Mouse (Mus musculus): Measurements from ENCODE around the gene Etv4. TPM values are rescaled to one million over a fixed set of nuclear protein-coding genes. Genes with fewer than 3 reads are reported as not detected.

Gene Etv4
- under 1 TPM; 0.26 to 0.53 TPM for total RNA-seq (2021)

- intact Hi-C loops (cut with DNase I): no loop called here
- DNase-seq (ENCODE audit: low spot score): peak; percentile 73
Measured at GRCm38 (mm10) chr11:101785143-101785851, at the start of gene Etv4. Gene Etv4, minus strand, starts transcription at chr11:101785371.

GRCm38 (mm10) chr11:101832001-101832400 is 46.8 kb upstream of the Etv4 start:
- DNase-seq (ENCODE audit: low spot score): peak; percentile 16
- intact Hi-C loops (cut with DNase I): loop anchor here (5.0 kb wide), 1 partner anchor 60 kb away; the partner anchor contains the start of gene Meox1

GRCm38 (mm10) chr11:101830616-101831015 is 45.4 kb upstream of the Etv4 start:
- intact Hi-C loops (cut with DNase I): loop anchor here (5.0 kb wide), 1 partner anchor 62 kb away; the partner anchor contains the start of gene Meox1
- no peak for DNase-seq (ENCODE audit: low spot score)

GRCm38 (mm10) chr11:101830112-101830511 is 44.9 kb upstream of the Etv4 start:
- peak; percentile 63 for DNase-seq (ENCODE audit: low spot score)
- intact Hi-C loops (cut with DNase I): loop anchor here (5.0 kb wide), 1 partner anchor 62 kb away; the partner anchor contains the start of gene Meox1

- intact Hi-C loops (cut with DNase I): no loop called here
Measured at GRCm38 (mm10) chr11:101828718-101829117, 43.5 kb upstream of the Etv4 start.

GRCm38 (mm10) chr11:101823210-101823609 is 38.0 kb upstream of the Etv4 start:
- intact Hi-C loops (cut with DNase I): no loop called here
- DNase-seq (ENCODE audit: low spot score): no peak

More at GRCm38 (mm10) chr11:101828718-101829117, 43.5 kb upstream of the Etv4 start:
- no peak for DNase-seq (ENCODE audit: low spot score)

- DNase-seq (ENCODE audit: low spot score): peak; percentile 62
- intact Hi-C loops (cut with DNase I): no loop called here
Measured at GRCm38 (mm10) chr11:101820899-101821298, 35.7 kb upstream of the Etv4 start.

- intact Hi-C loops (cut with DNase I): no loop called here
- DNase-seq (ENCODE audit: low spot score): no peak
Measured at GRCm38 (mm10) chr11:101819853-101820252, 34.7 kb upstream of the Etv4 start.

GRCm38 (mm10) chr11:101815103-101816085 is 30.2 kb upstream of the Etv4 start:
- intact Hi-C loops (cut with DNase I): no loop called here
- no peak for DNase-seq (ENCODE audit: low spot score)

GRCm38 (mm10) chr11:101814375-101815102 is 29.4 kb upstream of the Etv4 start:
- peak; percentile 53 for DNase-seq (ENCODE audit: low spot score)
- intact Hi-C loops (cut with DNase I): loop anchor here (1.0 to 5.0 kb wide), 2 partner anchors 50 to 153 kb away; partner anchors contain the start of gene Sost

GRCm38 (mm10) chr11:101813259-101813658 is 28.1 kb upstream of the Etv4 start:
- intact Hi-C loops (cut with DNase I): loop anchor here (1.0 to 5.0 kb wide), 3 partner anchors 92 to 154 kb away; partner anchors contain the start of gene Sost
- peak; percentile 68 for DNase-seq (ENCODE audit: low spot score)

- DNase-seq (ENCODE audit: low spot score): no peak
- intact Hi-C loops (cut with DNase I): no loop called here
Measured at GRCm38 (mm10) chr11:101809060-101809828, 24.1 kb upstream of the Etv4 start.

GRCm38 (mm10) chr11:101807266-101807665 is 22.1 kb upstream of the Etv4 start:
- DNase-seq (ENCODE audit: low spot score): no peak
- intact Hi-C loops (cut with DNase I): no loop called here

GRCm38 (mm10) chr11:101806741-101807140 is 21.6 kb upstream of the Etv4 start:
- intact Hi-C loops (cut with DNase I): no loop called here
- DNase-seq (ENCODE audit: low spot score): no peak

- no peak for DNase-seq (ENCODE audit: low spot score)
- intact Hi-C loops (cut with DNase I): no loop called here
Measured at GRCm38 (mm10) chr11:101805113-101805704, 20.0 kb upstream of the Etv4 start.

GRCm38 (mm10) chr11:101801386-101801785 is 16.2 kb upstream of the Etv4 start:
- DNase-seq (ENCODE audit: low spot score): no peak
- intact Hi-C loops (cut with DNase I): no loop called here

- intact Hi-C loops (cut with DNase I): no loop called here
- no peak for DNase-seq (ENCODE audit: low spot score)
Measured at GRCm38 (mm10) chr11:101798083-101798482, 12.9 kb upstream of the Etv4 start.

GRCm38 (mm10) chr11:101797355-101797754 is 12.2 kb upstream of the Etv4 start:
- DNase-seq (ENCODE audit: low spot score): no peak
- intact Hi-C loops (cut with DNase I): no loop called here

Data from heart, postnatal 25 days (tissue).